Mouse (Mus musculus) brain, embryonic 14.5 days (tissue): Measurements from ENCODE around the gene Flot1.

Experiments
- CTCF ChIP-seq: fragments of 200-500 bp; IDR thresholded peaks from 2 replicates; pipeline ENCODE4 v1.5.1; 2012; ENCODE audit warnings: inconsistent platforms, mild to moderate bottlenecking, moderate library complexity, borderline replicate concordance; ENCODE audit not compliant: insufficient read depth, insufficient read length; ENCODE audit errors: extremely low read depth
- POLR2A ChIP-seq: fragments of 200-500 bp; IDR thresholded peaks from 2 replicates; pipeline ENCODE4 v1.6.1; 2012; ENCODE audit warnings: mild to moderate bottlenecking, inconsistent platforms, borderline replicate concordance; ENCODE audit not compliant: poor library complexity, insufficient read depth, insufficient read length, severe bottlenecking; ENCODE audit errors: extremely low read depth

DNA sequence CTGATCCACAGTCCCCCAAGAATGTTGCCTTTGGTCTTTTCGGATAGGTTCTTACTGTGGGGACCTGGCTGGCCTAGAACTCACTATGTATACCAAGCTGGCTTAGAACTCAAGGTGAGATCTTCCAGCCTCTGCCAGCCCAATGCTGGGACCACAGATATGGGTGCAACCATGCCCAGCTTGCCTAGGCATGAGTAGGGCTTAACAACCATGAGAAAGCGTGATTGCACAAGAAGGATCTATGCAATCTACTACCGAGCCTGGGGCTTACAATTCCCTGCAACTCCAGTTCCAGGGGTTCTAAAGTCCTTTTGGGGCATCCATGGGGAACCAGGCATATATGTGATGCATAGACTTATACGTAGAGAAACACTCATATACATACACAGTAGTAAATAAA, 32.1 kb upstream of the Flot1 start:
- TF ChIP-seq CTCF (no peak), POLR2A (no peak)
